Mouse (Mus musculus) NIH3T3 (cell line): ENCODE data around the gene Podxl2.

Experiments used
- DNase-seq: peaks from one replicate; pipeline ENCODE4 v3.0.0-alpha.2; 2012; ENCODE audit warnings: low read depth

Podxl2 gene

GRCm38 (mm10) chr6:88886417-88886967 lies 11.6 kb upstream of the Podxl2 start:
- no peak for DNase-seq

- no peak for DNase-seq
Observed at GRCm38 (mm10) chr6:88885644-88886416, 11.0 kb upstream of the Podxl2 start.

- no peak for DNase-seq
Observed at GRCm38 (mm10) chr6:88884690-88885089, 9.8 kb upstream of the Podxl2 start.

- no peak for DNase-seq
Observed at GRCm38 (mm10) chr6:88884195-88884594, 9.4 kb upstream of the Podxl2 start.

- DNase-seq = no peak
Observed at GRCm38 (mm10) chr6:88881334-88881733, 6.5 kb upstream of the Podxl2 start.

- DNase-seq = no peak
Observed at GRCm38 (mm10) chr6:88879471-88879870, 4.6 kb upstream of the Podxl2 start.

- DNase-seq = no peak
Observed at GRCm38 (mm10) chr6:88873965-88874867, 628 bp downstream of the Podxl2 start.

GRCm38 (mm10) chr6:88872811-88873210 lies 2.0 kb downstream of the Podxl2 start:
- DNase-seq = no peak

GRCm38 (mm10) chr6:88871546-88871945 lies 3.3 kb downstream of the Podxl2 start:
- no peak for DNase-seq

GRCm38 (mm10) chr6:88870594-88870993 lies 4.2 kb downstream of the Podxl2 start:
- peak; percentile 37 for DNase-seq

- DNase-seq = peak; percentile 81
Observed at GRCm38 (mm10) chr6:88869459-88869858, 5.4 kb downstream of the Podxl2 start.

- no peak for DNase-seq
Observed at GRCm38 (mm10) chr6:88865704-88866103, 9.1 kb downstream of the Podxl2 start.

- DNase-seq = peak; percentile 82
Observed at GRCm38 (mm10) chr6:88860914-88861313, 13.9 kb downstream of the Podxl2 start.

- DNase-seq = no peak
Observed at GRCm38 (mm10) chr6:88858341-88858740, 16.5 kb downstream of the Podxl2 start.

GRCm38 (mm10) chr6:88857830-88858229 lies 17.0 kb downstream of the Podxl2 start:
- no peak for DNase-seq

- DNase-seq = peak; percentile 65
Observed at GRCm38 (mm10) chr6:88857249-88857648, 17.6 kb downstream of the Podxl2 start.

GRCm38 (mm10) chr6:88855636-88856035 lies 19.2 kb downstream of the Podxl2 start:
- DNase-seq = peak; percentile 91

- no peak for DNase-seq
Observed at GRCm38 (mm10) chr6:88854509-88854908, 20.3 kb downstream of the Podxl2 start.

- DNase-seq = no peak
Observed at GRCm38 (mm10) chr6:88850034-88850433, 24.8 kb downstream of the Podxl2 start.

- peak; percentile 39 for DNase-seq
Observed at GRCm38 (mm10) chr6:88849270-88849669, 25.6 kb downstream of the Podxl2 start.

- DNase-seq = no peak
Observed at GRCm38 (mm10) chr6:88847571-88847970, 27.3 kb downstream of the Podxl2 start.

GRCm38 (mm10) chr6:88844901-88845565 lies 29.8 kb downstream of the Podxl2 start:
- DNase-seq = no peak
